Mouse (Mus musculus) brain, adult 2 months (tissue): ENCODE measurements at regions not wholly inside any gene's neighbourhood (a gene's known extent, or its start where the extent isn't known, plus 50 kb on each side); places are given as distances from the start of the nearest gene placed in this dataset.

ENCODE experiments used
- DNase-seq: peaks from one replicate; pipeline ENCODE4 v3.0.0; 2011; ENCODE audit warnings: low read depth, low spot score

DNA sequence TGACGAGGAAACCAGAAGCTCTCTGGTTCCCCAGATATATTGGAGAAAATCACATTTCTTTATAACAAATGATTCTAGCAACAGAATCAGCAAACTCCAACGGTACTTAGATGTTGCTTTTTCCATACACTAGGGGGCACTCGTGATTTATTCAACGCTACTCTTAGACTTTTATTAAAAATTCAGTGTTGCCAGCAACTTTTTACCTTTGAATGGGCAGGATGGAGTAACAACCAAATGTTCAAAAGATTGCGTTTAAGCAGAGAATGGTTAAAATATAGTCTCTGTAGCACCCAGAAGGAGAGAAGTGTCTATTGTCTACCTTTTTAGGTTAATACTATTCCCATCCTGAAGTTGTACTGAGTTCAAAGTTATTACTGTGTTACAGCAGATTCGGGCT, 715.4 kb upstream of the Cblb start:
- peak; percentile 62 for DNase-seq

GRCm38 (mm10) chr16:51332262-51332661, 698.8 kb upstream of the Cblb start:
- no peak for DNase-seq

- no peak for DNase-seq
Observed at GRCm38 (mm10) chr16:51334972-51335371, 696.1 kb upstream of the Cblb start.

DNA sequence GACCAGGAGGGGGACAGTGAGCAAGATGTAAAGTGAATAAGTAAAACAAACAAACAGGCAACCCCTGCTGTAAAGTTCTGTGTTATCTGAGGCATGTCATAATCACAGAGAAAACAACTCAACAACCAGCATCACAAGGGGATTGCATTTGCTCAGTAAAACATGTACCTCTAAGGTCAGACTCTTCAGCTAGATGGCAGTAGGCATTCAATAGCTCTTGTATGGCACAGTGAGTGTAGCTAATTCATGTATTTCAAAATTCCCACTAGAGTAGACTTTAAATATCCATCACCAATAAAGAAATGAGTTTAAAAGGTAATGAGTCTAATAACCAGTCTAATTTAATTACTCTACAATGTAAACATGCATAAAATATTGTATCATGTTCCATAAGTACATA, 683.9 kb upstream of the Cblb start:
- DNase-seq, result peak; percentile 6

DNA sequence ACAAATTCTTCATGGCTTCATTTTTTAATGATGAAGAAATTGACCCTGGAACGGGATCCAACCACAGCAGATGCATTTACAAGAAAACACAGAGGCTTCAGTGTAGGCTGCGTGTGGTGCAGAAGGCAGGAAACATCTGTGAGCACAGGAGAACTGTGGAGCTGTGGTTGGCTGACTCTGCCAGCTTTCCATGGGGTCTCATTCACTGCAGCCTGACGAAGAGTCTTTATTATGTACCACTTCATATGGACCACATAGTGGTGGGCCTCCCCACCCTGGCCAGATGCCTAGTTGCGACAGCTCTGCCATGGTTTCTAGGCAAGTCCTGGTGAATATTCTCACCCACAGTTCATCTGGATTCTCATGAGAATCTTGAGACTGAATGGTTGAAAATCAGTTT, 678.9 kb upstream of the Cblb start:
- no peak for DNase-seq

GRCm38 (mm10) chr16:51353791-51354190, 677.2 kb upstream of the Cblb start:
- peak; percentile 9 for DNase-seq

DNA sequence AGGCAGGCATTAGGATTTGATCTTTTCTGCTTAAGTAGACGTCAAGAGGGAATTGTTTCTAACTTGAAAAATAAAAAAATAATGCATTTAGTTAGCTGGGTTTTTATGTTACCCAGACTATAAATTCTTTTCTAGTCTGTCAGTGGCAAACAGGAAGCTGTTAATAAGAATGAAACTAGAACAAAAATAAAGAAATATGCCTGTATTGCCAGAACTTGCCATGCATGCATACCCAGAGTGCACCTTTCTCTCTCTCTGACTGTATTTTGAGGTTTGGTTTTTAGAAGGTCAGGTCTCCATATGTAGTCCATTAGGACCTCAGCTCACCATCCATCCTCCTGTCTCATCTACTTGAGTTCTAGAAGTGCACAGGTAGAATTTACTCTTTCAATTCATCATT, 661.0 kb upstream of the Cblb start:
- DNase-seq, result no peak

DNA sequence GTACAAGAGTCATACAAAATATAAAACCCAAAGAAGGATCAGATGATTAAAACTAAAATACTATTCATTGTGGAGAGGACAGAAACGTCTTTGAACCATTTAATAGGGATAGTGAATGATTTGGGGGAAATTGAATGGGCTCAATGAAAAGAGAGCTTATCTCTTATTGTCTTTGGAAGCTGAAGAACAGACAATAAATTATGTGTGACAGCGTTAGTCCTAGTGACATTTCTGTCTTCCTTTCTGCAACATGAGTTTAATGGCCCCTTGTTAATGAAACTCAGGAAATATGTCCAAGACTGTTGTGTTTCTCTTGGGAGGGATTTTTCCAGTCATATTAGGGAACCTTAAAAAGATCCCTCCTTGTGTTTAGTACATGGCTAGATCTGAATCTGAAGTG, 644.6 kb upstream of the Cblb start:
- DNase-seq, result no peak

DNA sequence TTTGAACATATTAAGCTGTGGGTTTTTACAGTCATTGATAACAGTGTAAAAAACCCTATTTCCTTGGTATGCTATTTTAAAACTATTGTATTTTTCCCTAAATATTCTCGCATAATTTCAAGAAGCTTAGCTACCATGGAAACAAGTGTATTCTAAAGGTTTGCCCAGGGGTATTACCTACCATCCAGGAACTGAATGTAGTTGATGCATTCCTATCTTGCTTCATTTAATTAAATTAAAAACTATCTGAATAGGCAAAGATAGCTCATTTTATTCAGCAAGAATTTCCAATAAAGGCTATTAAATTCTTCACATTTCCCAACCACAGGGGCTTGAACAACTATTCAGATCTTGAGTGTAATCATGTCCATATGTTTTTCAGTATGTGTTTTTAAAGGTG, 643.5 kb upstream of the Cblb start:
- no peak for DNase-seq

DNA sequence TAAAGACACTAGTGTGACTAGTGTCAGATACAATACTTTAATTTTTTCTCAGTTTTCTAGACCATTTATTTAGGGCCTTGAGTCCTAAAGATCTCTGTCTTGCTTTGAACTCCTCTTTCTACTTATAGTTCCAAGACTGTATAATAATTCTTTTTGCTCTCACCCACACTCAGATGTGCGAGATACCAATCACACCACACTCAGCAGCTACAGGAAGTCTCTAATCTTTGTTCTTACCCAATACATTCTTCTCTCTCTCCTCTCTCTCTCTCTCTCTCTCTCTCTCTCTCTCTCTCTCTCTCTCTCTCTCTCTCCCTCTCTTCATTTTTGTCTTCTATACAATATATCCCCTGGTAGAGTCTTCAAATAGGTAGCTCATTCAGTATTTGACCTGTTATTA, 637.2 kb upstream of the Cblb start:
- DNase-seq, result no peak
